Mouse (Mus musculus) stomach, postnatal 0 days (tissue): ENCODE results near the gene Rnf214.

Experiments
- CTCF ChIP-seq: IDR thresholded peaks from 2 replicates; pipeline ENCODE4 v1.5.1; 2016; ENCODE audit warnings: antibody characterized with exemption, low read depth, mild to moderate bottlenecking, moderate library complexity
- EP300 ChIP-seq: optimal IDR thresholded peaks from 2 replicates; pipeline ENCODE3; 2016; ENCODE audit warnings: antibody characterized with exemption

GRCm38 (mm10) chr9:45942916-45943315 is 36.2 kb upstream of the Rnf214 start:
- TF ChIP-seq CTCF = no peak
- TF ChIP-seq EP300 = no peak
